Mouse (Mus musculus) spleen, adult 2 months (tissue): ENCODE measurements at regions not wholly inside any gene's neighbourhood (a gene's known extent, or its start where the extent isn't known, plus 50 kb on each side); places are given as distances from the start of the nearest gene placed in this dataset.

ENCODE experiments used
- CTCF ChIP-seq: fragments of 200-500 bp; IDR thresholded peaks from 2 replicates; pipeline ENCODE4 v1.5.1; 2011; ENCODE audit warnings: mild to moderate bottlenecking, inconsistent platforms; ENCODE audit not compliant: insufficient read depth, insufficient read length, insufficient replicate concordance; ENCODE audit errors: extremely low read depth
- POLR2A ChIP-seq: fragments of 200-500 bp; IDR thresholded peaks from 2 replicates; pipeline ENCODE4 v1.6.1; 2011; ENCODE audit warnings: low read depth, low read length, inconsistent platforms

DNA sequence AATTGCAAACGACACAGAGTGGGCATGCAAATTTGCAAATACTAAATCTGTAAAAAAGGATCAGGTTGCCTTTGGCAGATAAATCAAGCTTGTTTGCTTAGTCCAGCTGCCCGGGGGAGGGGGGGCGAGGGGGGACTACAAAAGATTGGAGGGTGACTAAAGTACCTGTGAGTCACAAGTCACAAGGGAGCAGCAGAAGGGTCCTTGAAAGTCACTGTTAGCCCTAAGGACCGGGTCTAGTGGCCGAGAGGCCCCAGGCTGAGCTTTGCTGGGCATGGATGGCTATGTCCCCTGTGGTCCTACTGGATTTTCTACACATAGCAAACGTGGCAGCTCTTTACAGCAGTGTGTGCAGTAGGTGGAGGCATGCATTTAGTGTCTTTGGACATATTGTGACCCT, 118.4 kb upstream of the Pitx1 start:
- TF ChIP-seq CTCF (no peak), POLR2A (no peak)
